Mouse (Mus musculus) forebrain, embryonic 13.5 days (tissue): ENCODE data around the gene CN725425. TPM values are rescaled to one million over a fixed set of nuclear protein-coding genes. Genes with fewer than 3 reads are reported as not detected.

ENCODE experiments used
- ATAC-seq: fragments of 200-750 bp; cut with Nextera tagmentation; 2 replicates; pipeline ENCODE4 v1.8.0; 2017
- H3K27ac ChIP-seq: fragments of 300-500 bp; sonication (generic); 2 replicates; pipeline ENCODE4 v1.5.1; 2015; ENCODE audit warnings: inconsistent platforms, mild to moderate bottlenecking, moderate library complexity
- H3K27me3 ChIP-seq: fragments of 300-500 bp; sonication (generic); 2 replicates; pipeline ENCODE4 v1.6.1; 2015; ENCODE audit warnings: mild to moderate bottlenecking, inconsistent platforms
- H3K36me3 ChIP-seq: fragments of 300-500 bp; sonication (generic); 2 replicates; pipeline ENCODE4 v1.6.1; 2015; ENCODE audit warnings: mild to moderate bottlenecking, inconsistent platforms; ENCODE audit not compliant: poor library complexity, severe bottlenecking
- H3K4me1 ChIP-seq: fragments of 300-500 bp; sonication (generic); 2 replicates; pipeline ENCODE4 v1.6.1; 2015; ENCODE audit warnings: inconsistent platforms
- H3K4me2 ChIP-seq: fragments of 300-500 bp; sonication (generic); 2 replicates; pipeline ENCODE4 v1.6.1; 2015; ENCODE audit warnings: inconsistent platforms, mild to moderate bottlenecking, moderate library complexity
- H3K4me3 ChIP-seq: fragments of 300-500 bp; sonication (generic); 2 replicates; pipeline ENCODE4 v1.5.1; 2015; ENCODE audit warnings: mild to moderate bottlenecking, inconsistent platforms
- H3K9ac ChIP-seq: fragments of 300-500 bp; sonication (generic); 2 replicates; pipeline ENCODE4 v1.6.1; 2015; ENCODE audit warnings: mild to moderate bottlenecking, inconsistent platforms
- H3K9me3 ChIP-seq: fragments of 300-500 bp; sonication (generic); replicated peaks from 2 replicates; pipeline ENCODE4 v1.6.1; 2016; ENCODE audit warnings: inconsistent platforms
- WGBS: fragments of 180-500 bp; shearing (Covaris S2); methylation state at CpG from one replicate; pipeline ENCODE4 v1.1.7; 2015; 5-methylcytosine and 5-hydroxymethylcytosine counted together
- polyA plus RNA-seq: library from polyadenylated mRNA; unstranded; fragments of >200 nt; fragmentation: Nextera tagmentation; extraction: Ambion mirVana; gene quantifications from 2 replicates; pipeline ENCODE4 v1.2.1, GENCODE M21; 2015

The CN725425 gene
- not detected in 2 replicates for polyA plus RNA-seq

DNA sequence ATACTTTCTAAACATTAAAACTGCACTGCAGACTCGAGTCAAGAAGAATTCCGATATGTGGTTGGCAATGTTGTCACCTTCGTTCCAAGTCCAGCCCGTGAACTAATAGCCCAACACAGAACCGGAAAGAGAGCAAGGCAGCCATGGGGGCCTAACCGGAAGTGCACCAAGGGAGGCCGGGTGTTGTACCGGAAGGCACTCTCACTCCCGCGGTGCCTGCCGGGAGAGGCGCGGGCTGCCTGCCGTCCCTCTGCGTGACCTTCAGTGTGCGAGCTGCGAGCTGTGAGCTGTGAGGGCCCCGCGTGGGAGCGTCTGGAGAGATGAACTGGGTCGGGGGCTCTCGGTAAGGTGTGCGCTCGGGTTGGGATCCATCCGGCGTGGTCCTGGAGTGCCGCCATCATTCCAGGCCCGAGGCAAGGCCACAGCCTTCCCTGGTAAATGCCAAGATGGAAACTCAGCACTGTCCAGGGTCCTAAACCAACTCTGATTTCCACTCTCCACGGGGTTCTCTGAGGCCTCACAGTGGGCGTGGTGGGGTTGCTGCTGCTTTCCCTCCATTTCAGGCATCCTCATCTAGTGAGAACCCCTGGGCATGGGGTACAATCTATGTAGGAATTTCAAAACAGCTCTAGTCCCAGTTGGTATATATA lies at the start of gene CN725425:
CN725425 (plus strand) TSS at position 239 of the 650 bp plus-strand sequence.
- Histone ChIP-seq H3K27ac (no peak within 1 kb of the TSS), H3K4me2 (no peak within 1 kb of the TSS), H3K9ac (no peak within 1 kb of the TSS), H3K4me3 (no peak within 1 kb of the TSS), H3K36me3 (no peaks in the 10 kb centered on the region), H3K9me3 (no peaks in the 10 kb centered on the region), H3K4me1 (no peaks in the 10 kb centered on the region), H3K27me3 (no peaks in the 10 kb centered on the region)
- WGBS, result 95% methylated on average over 30 of the region's 30 CpGs
- ATAC-seq, result no peak

DNA sequence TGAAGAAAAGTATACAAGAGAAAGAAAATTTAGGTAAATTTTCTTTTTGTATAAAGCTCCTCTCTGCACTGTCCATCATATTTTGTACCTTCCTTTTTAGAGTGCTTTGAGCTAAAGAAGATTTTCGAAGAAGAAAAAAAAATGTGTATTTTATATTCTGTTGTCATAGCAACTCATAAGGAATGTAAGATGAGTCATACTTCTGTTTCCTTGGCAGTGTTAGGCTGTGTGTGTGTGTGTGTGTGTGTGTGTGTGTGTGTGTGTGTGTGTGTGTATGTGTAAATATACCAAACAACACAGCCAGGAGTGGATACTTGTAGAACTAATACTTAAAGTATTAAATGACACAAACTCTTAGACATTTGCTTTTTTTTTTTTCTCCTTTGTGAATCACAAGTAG lies 46.7 kb upstream of the CN725425 start:
- Histone ChIP-seq H3K4me2 (no peak overlapping the region), H3K9ac (no peak overlapping the region), H3K9me3 (peaks cover 10% of the 10 kb centered on the region), H3K4me1 (no peaks in the 10 kb centered on the region), H3K36me3 (peaks cover 60% of the 10 kb centered on the region), H3K4me3 (no peak overlapping the region), H3K27ac (no peak overlapping the region), H3K27me3 (no peaks in the 10 kb centered on the region)
- 86% methylated on average over 1 of the region's 1 CpGs for WGBS
- no peak for ATAC-seq

DNA sequence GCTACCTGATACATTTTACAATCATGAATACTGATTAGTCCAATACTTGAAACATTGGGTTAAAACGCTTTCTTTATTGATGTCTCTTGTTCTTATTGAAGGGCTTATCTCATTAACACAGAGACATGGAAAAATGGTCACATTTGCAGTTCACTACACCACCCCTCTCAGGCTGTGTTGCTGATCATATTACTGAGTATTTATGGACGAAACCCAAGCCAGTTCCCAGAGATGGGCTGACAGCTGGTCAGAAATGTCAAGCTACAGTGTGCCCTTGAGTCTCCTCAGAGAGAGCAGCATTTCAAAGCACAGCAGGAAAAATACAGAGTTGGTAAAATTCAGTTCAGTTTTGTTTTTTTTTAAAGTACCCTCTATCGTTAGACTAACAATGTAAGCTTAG lies 46.0 kb upstream of the CN725425 start:
- peaks cover 10% of the 10 kb centered on the region for H3K9me3 ChIP-seq
- H3K36me3 ChIP-seq, result peaks cover 56% of the 10 kb centered on the region
- H3K27ac ChIP-seq, result no peak overlapping the region
- no peak overlapping the region for H3K9ac ChIP-seq
- WGBS, result 83% methylated on average over 3 of the region's 3 CpGs
- no peak overlapping the region for H3K4me2 ChIP-seq
- H3K4me3 ChIP-seq, result no peak overlapping the region
- H3K27me3 ChIP-seq, result no peaks in the 10 kb centered on the region
- ATAC-seq, result no peak
- no peaks in the 10 kb centered on the region for H3K4me1 ChIP-seq

- H3K4me3 ChIP-seq, result no peak overlapping the region
- WGBS, result 94% methylated on average over 5 of the region's 5 CpGs
- ATAC-seq, result no peak
- H3K27me3 ChIP-seq, result no peaks in the 10 kb centered on the region
- H3K4me2 ChIP-seq, result no peak overlapping the region
- H3K4me1 ChIP-seq, result peaks cover 5% of the 10 kb centered on the region; the same call in 1 of the 2 replicates
- no peak overlapping the region for H3K9ac ChIP-seq
- peaks cover 37% of the 10 kb centered on the region for H3K36me3 ChIP-seq
- no peak overlapping the region for H3K27ac ChIP-seq
- H3K9me3 ChIP-seq, result peaks cover 1% of the 10 kb centered on the region
Measured at GRCm38 (mm10) chr15:91161153-91161552, 38.1 kb upstream of the CN725425 start.

- Histone ChIP-seq H3K9me3 (no peaks in the 10 kb centered on the region), H3K4me2 (no peak overlapping the region), H3K9ac (no peak overlapping the region), H3K4me3 (no peak overlapping the region), H3K4me1 (peaks cover 5% of the 10 kb centered on the region; the same call in 1 of the 2 replicates), H3K27me3 (no peaks in the 10 kb centered on the region), H3K27ac (no peak overlapping the region), H3K36me3 (peaks cover 19% of the 10 kb centered on the region)
- no peak for ATAC-seq
- 88% methylated on average over 2 of the region's 2 CpGs for WGBS
Measured at GRCm38 (mm10) chr15:91163454-91163853, 35.8 kb upstream of the CN725425 start.

DNA sequence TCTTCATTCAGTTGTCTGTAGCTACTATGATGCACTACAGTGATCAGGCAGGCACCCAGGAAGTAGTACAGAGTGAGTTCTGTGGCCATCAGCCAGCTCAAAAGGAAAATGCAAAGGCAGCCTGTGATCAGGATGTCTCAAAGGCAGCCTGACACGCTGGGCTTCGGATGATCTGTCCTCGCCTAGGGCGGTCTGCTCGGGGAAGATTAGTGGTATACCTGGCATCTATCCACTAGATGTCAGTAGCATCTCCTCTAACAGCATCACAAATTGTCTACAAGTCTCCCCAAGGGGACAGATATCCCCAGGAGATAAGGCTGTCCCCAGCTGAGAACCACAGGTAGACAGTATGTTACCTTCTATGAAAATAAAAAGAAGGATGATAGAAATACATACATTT lies 34.3 kb upstream of the CN725425 start:
- WGBS, result 7% methylated on average over 5 of the region's 5 CpGs
- Histone ChIP-seq H3K4me1 (peaks cover 5% of the 10 kb centered on the region; the same call in 1 of the 2 replicates), H3K27me3 (no peaks in the 10 kb centered on the region), H3K9me3 (no peaks in the 10 kb centered on the region), H3K36me3 (peaks cover 13% of the 10 kb centered on the region; the same call in 1 of the 2 replicates), H3K4me3 (no peak overlapping the region), H3K9ac (no peak overlapping the region), H3K4me2 (0 out of 2 replicates have a peak overlapping the region, but pooled peaks have one; percentile 7), H3K27ac (no peak overlapping the region)
- 0 out of 2 replicates have a peak, but pooled peaks have one; percentile 58 for ATAC-seq

GRCm38 (mm10) chr15:91167850-91168562 lies 31.3 kb upstream of the CN725425 start:
- H3K27me3 ChIP-seq, result no peaks in the 10 kb centered on the region
- H3K27ac ChIP-seq, result no peak overlapping the region
- no peak overlapping the region for H3K4me2 ChIP-seq
- H3K36me3 ChIP-seq, result peaks cover under 1% of the 10 kb centered on the region; the same call in 1 of the 2 replicates
- ATAC-seq, result no peak
- H3K4me1 ChIP-seq, result peaks cover 22% of the 10 kb centered on the region
- H3K4me3 ChIP-seq, result no peak overlapping the region
- whole genome bisulfite sequencing, result 91% methylated on average over 13 of the region's 13 CpGs
- no peak overlapping the region for H3K9ac ChIP-seq
- no peaks in the 10 kb centered on the region for H3K9me3 ChIP-seq

GRCm38 (mm10) chr15:91170602-91171328 lies 28.5 kb upstream of the CN725425 start:
- no peak overlapping the region for H3K9ac ChIP-seq
- H3K9me3 ChIP-seq, result no peaks in the 10 kb centered on the region
- peaks cover 18% of the 10 kb centered on the region for H3K4me1 ChIP-seq
- H3K4me3 ChIP-seq, result no peak overlapping the region
- ATAC-seq, result peak; percentile 87
- H3K27ac ChIP-seq, result peak overlapping the region; percentile 59
- H3K36me3 ChIP-seq, result no peaks in the 10 kb centered on the region
- 56% methylated on average over 9 of the region's 9 CpGs for WGBS
- no peak overlapping the region for H3K4me2 ChIP-seq
- no peaks in the 10 kb centered on the region for H3K27me3 ChIP-seq

DNA sequence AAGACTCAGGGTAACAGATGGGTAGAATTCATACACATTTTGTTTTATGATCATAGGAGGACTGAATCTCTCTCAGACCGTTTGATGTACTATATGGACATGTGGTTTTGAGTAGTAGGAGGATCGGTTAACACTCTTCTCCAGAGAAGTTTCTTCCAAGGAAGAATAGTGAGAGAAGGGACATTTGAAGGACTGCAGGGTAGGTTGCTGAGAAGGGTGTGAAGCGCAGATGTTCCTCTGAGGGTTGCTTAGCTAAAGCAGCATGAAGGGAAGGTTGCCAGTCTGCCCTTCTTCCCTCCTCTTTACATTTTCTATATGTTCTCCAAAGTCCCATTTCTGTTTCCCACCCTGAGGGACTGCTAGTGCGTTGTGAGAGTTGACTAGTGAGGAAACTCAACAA lies 28.0 kb upstream of the CN725425 start:
- WGBS, result 73% methylated on average over 4 of the region's 4 CpGs
- Histone ChIP-seq H3K4me1 (peaks cover 18% of the 10 kb centered on the region), H3K27me3 (no peaks in the 10 kb centered on the region), H3K9me3 (no peaks in the 10 kb centered on the region), H3K36me3 (no peaks in the 10 kb centered on the region), H3K27ac (peak overlapping the region; percentile 59), H3K4me3 (no peak overlapping the region), H3K9ac (no peak overlapping the region), H3K4me2 (no peak overlapping the region)
- ATAC-seq, result peak; percentile 62

DNA sequence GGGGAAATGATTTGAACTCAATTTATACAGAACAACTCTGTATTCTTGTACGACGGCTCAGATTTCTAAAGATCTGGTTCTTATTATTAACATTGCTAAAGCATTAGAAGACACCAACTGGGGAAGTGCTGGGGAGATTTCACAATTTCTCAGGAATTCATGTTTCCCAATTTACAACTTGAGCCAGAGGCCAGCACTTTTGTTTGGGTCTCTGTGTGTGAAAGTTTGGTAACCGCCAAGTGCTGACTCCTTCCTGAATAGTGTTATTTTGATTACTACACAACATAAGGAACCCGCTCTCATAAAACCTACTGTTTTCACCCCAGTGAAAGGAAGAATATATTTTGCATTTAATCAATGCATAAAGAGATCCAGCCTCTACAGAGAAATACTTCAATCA lies 27.1 kb upstream of the CN725425 start:
- ATAC-seq, result no peak
- 64% methylated on average over 4 of the region's 4 CpGs for WGBS
- H3K27ac ChIP-seq, result peak overlapping the region; percentile 59

DNA sequence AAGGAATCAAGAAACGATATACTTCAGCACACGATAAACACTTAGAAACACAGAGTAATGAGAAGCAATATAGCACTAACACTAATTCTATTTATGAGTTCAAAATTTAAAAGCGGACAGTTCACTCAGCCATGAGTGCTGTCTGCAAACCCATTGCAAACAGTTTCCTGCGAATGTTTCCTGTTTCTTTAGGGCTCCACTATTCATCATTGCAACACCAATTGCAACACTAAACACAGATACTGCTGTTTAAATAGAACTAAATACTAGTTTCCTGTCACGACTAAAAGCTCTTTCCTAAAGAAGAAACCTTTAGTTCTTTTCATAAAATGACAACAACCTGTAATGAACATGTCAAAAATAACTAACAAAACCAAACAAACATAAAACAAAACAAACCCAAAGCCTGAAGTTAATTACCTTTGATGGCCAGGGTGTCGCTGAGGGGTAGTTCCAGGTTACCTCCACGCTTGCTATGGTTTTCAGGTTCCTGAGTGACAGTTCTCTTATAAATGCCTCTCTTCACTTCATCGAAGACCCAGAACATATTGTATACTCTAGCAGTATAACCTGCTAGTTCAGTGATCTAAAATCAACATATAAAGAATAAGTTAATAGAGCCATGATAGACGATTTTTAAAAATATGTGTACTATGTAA lies 20.5 kb upstream of the CN725425 start:
- H3K9ac ChIP-seq, result no peak overlapping the region
- no peak overlapping the region for H3K27ac ChIP-seq
- no peaks in the 10 kb centered on the region for H3K9me3 ChIP-seq
- peaks cover 15% of the 10 kb centered on the region for H3K4me1 ChIP-seq
- H3K4me2 ChIP-seq, result no peak overlapping the region
- 88% methylated on average over 9 of the region's 9 CpGs for WGBS
- H3K36me3 ChIP-seq, result peaks cover 15% of the 10 kb centered on the region
- H3K27me3 ChIP-seq, result no peaks in the 10 kb centered on the region
- no peak overlapping the region for H3K4me3 ChIP-seq
- ATAC-seq, result no peak

More for the DNA sequence above, 27.1 kb upstream of the CN725425 start:
- Histone ChIP-seq H3K4me3 (no peak overlapping the region), H3K36me3 (peaks cover 5% of the 10 kb centered on the region; the same call in 1 of the 2 replicates), H3K4me2 (no peak overlapping the region), H3K4me1 (peaks cover 18% of the 10 kb centered on the region), H3K9ac (no peak overlapping the region), H3K9me3 (no peaks in the 10 kb centered on the region), H3K27me3 (no peaks in the 10 kb centered on the region)
